8 mouse cellular contexts compared by ENCODE assay signal in genomic region chr7:101379732-101380131, GRCm38 (mm10). TPM values are rescaled to one million over a fixed set of nuclear protein-coding genes. Genes with fewer than 3 reads are reported as not detected.
A peak's percentile ranks its signal among the peaks of the same experiment; 100 is the strongest.
DNase-seq lines count a peak whose midpoint lies in the region; ATAC-seq and TF ChIP-seq lines count a peak whose summit lies in the region.

No protein-coding gene starts in this region.

- TF ChIP-seq EP300 in liver, postnatal 0 days (IDR thresholded peaks at IDR 0.05; ENCODE audit: low read depth) = no peak

- H3K4me2 ChIP-seq in kidney, postnatal 0 days (ENCODE audit: low read length) = peak overlapping the region; percentile 60; the same call in 1 of the 2 replicates
- peak overlapping the region; percentile 61 for H3K4me2 ChIP-seq in heart, embryonic 15.5 days
- peak overlapping the region; percentile 69 for H3K4me2 ChIP-seq in liver, postnatal 0 days (ENCODE audit: low read depth, low read length)
- H3K4me2 ChIP-seq in hindbrain, embryonic 16.5 days (ENCODE audit: low read length) = no peak overlapping the region

- H3K27ac ChIP-seq in kidney, postnatal 0 days = peak overlapping the region; percentile 75; the same call in 1 of the 2 replicates
- peak overlapping the region; percentile 45 for H3K27ac ChIP-seq in brown adipose tissue, adult 24 weeks (replicated peaks; ENCODE audit: low read depth, low read length)
- H3K27ac ChIP-seq in heart, embryonic 15.5 days = peak overlapping the region; percentile 79; the same call in 1 of the 2 replicates
- peak overlapping the region; percentile 95 for H3K27ac ChIP-seq in liver, postnatal 0 days (ENCODE audit: low read depth)
- H3K27ac ChIP-seq in hindbrain, embryonic 16.5 days (ENCODE audit: low read depth, low read length) = no peak overlapping the region

- H3K4me3 ChIP-seq in kidney, postnatal 0 days (replicated peaks; ENCODE audit: low read depth, low read length) = no peak overlapping the region
- H3K4me3 ChIP-seq in brown adipose tissue, adult 24 weeks (ENCODE audit: insufficient read depth, low read depth, low read length) = no peak overlapping the region
- H3K4me3 ChIP-seq in heart, embryonic 15.5 days = no peak overlapping the region
- peak overlapping the region; percentile 41; the same call in 1 of the 2 replicates for H3K4me3 ChIP-seq in liver, postnatal 0 days (ENCODE audit: low read depth, low read length)
- no peak overlapping the region for H3K4me3 ChIP-seq in hindbrain, embryonic 16.5 days (ENCODE audit: low read length)

- 46% methylated on average over 2 of the region's 2 CpGs for whole genome bisulfite sequencing in kidney, postnatal 0 days
- WGBS in heart, embryonic 15.5 days = 49% methylated on average over 2 of the region's 2 CpGs
- WGBS in liver, postnatal 0 days (ENCODE audit: insufficient replicate concordance) = 41% methylated on average over 2 of the region's 2 CpGs
- WGBS in hindbrain, embryonic 16.5 days = 83% methylated on average over 2 of the region's 2 CpGs

- no peaks in the 10 kb centered on the region for H3K27me3 ChIP-seq in kidney, postnatal 0 days (ENCODE audit: insufficient read depth, low read length)
- H3K27me3 ChIP-seq in heart, embryonic 15.5 days = no peaks in the 10 kb centered on the region
- no peaks in the 10 kb centered on the region for H3K27me3 ChIP-seq in liver, postnatal 0 days (ENCODE audit: insufficient read depth, low read length)
- no peaks in the 10 kb centered on the region for H3K27me3 ChIP-seq in hindbrain, embryonic 16.5 days (replicated peaks; ENCODE audit: control insufficient read depth, insufficient read depth, low read length)

- peaks cover 30% of the 10 kb centered on the region for H3K4me1 ChIP-seq in kidney, postnatal 0 days (replicated peaks; ENCODE audit: insufficient read depth, low read length)
- peaks cover 19% of the 10 kb centered on the region for H3K4me1 ChIP-seq in brown adipose tissue, adult 24 weeks (ENCODE audit: control insufficient read depth, insufficient read depth, insufficient read length, low read length)
- peaks cover 33% of the 10 kb centered on the region for H3K4me1 ChIP-seq in heart, embryonic 15.5 days (replicated peaks)
- H3K4me1 ChIP-seq in liver, postnatal 0 days (ENCODE audit: insufficient read depth) = peaks cover 40% of the 10 kb centered on the region
- peaks cover 5% of the 10 kb centered on the region for H3K4me1 ChIP-seq in hindbrain, embryonic 16.5 days (ENCODE audit: control insufficient read depth, insufficient read depth, low read depth, low read length)

- peak overlapping the region; percentile 59; the same call in 1 of the 2 replicates for H3K9ac ChIP-seq in kidney, postnatal 0 days (ENCODE audit: low read depth, low read length)
- H3K9ac ChIP-seq in heart, embryonic 15.5 days = no peak overlapping the region
- H3K9ac ChIP-seq in liver, postnatal 0 days (replicated peaks) = peak overlapping the region; percentile 66
- H3K9ac ChIP-seq in hindbrain, embryonic 16.5 days (ENCODE audit: low read depth, low read length) = no peak overlapping the region

- TF ChIP-seq CTCF in kidney, postnatal 0 days (IDR thresholded peaks at IDR 0.05; ENCODE audit: low read depth) = no peak
- TF ChIP-seq CTCF in liver, postnatal 0 days (IDR thresholded peaks at IDR 0.05; ENCODE audit: low read depth) = no peak

- H3K36me3 ChIP-seq in kidney, postnatal 0 days (ENCODE audit: insufficient read depth, low read length) = no peaks in the 10 kb centered on the region
- H3K36me3 ChIP-seq in heart, embryonic 15.5 days = no peaks in the 10 kb centered on the region
- peaks cover 12% of the 10 kb centered on the region for H3K36me3 ChIP-seq in liver, postnatal 0 days (replicated peaks; ENCODE audit: insufficient read depth, low read length)
- H3K36me3 ChIP-seq in hindbrain, embryonic 16.5 days (ENCODE audit: control insufficient read depth, insufficient read depth, low read length) = no peaks in the 10 kb centered on the region

- peak; percentile 16 for DNase-seq in kidney, postnatal 0 days (ENCODE audit: low spot score)
- no peak for DNase-seq in kidney, adult 18-20 months
- no peak for DNase-seq in liver, postnatal 0 days
- no peak for DNase-seq in cerebellum, postnatal 10 days

- no peaks in the 10 kb centered on the region for H3K9me3 ChIP-seq in kidney, postnatal 0 days (replicated peaks; ENCODE audit: low read length)
- no peaks in the 10 kb centered on the region for H3K9me3 ChIP-seq in heart, embryonic 15.5 days (replicated peaks)
- no peaks in the 10 kb centered on the region for H3K9me3 ChIP-seq in liver, postnatal 0 days (ENCODE audit: low read length)
- no peaks in the 10 kb centered on the region for H3K9me3 ChIP-seq in hindbrain, embryonic 16.5 days (ENCODE audit: control insufficient read depth, low read length)

- no peak for ATAC-seq in kidney, postnatal 0 days (replicated peaks; ENCODE audit: low FRiP score, low read depth)
- no peak for ATAC-seq in heart, embryonic 15.5 days (replicated peaks; ENCODE audit: insufficient number of reproducible peaks, insufficient read depth, low FRiP score, low read depth)
- ATAC-seq in liver, postnatal 0 days = no peak
- ATAC-seq in activated CD4-positive, CD25-positive, alpha-beta regulatory T cell, adult 4 months = no peak
- ATAC-seq in hindbrain, embryonic 16.5 days = no peak

RNA-seq across cellular contexts. Expression of gene Gm45837, which starts 31.0 kb away (rescaled TPM):
- 4.5 and 5.3 TPM in 2 replicates for polyA plus RNA-seq in kidney, postnatal 0 days (2015; fragmentation: Nextera tagmentation; extraction: Ambion mirVana)
- 16.1 TPM in 1 of 2 replicates, not detected in the other for polyA plus RNA-seq in brown adipose tissue, adult 24 weeks (2012; ENCODE audit: insufficient read depth, insufficient read length, missing spikeins)
- not detected in 2 replicates for polyA plus RNA-seq in heart, embryonic 15.5 days (2015; fragmentation: Nextera tagmentation; extraction: Ambion mirVana)
- polyA plus RNA-seq in liver, postnatal 0 days (2015; fragmentation: Nextera tagmentation; extraction: Ambion mirVana) = not detected in 2 replicates
- 10 to 100 TPM; 15.9 to 22.1 TPM for polyA plus RNA-seq in activated CD4-positive, CD25-positive, alpha-beta regulatory T cell, adult 4 months (2017; shearing (Covaris generic))
- 0.61 TPM in 1 of 2 replicates, not detected in the other for polyA plus RNA-seq in hindbrain, embryonic 16.5 days (2015; fragmentation: Nextera tagmentation; extraction: Ambion mirVana)

RNA-seq across cellular contexts. Expression of gene Arap1, which starts 31.9 kb away (rescaled TPM):
- polyA plus RNA-seq in kidney, postnatal 0 days (2015; fragmentation: Nextera tagmentation; extraction: Ambion mirVana) = 65.8 and 70.4 TPM in 2 replicates
- 23.3 and 25.6 TPM in 2 replicates for polyA plus RNA-seq in brown adipose tissue, adult 24 weeks (2012; ENCODE audit: insufficient read depth, insufficient read length, missing spikeins)
- polyA plus RNA-seq in heart, embryonic 15.5 days (2015; fragmentation: Nextera tagmentation; extraction: Ambion mirVana) = 23.5 and 38.4 TPM in 2 replicates
- 16.0 and 18.1 TPM in 2 replicates for polyA plus RNA-seq in liver, postnatal 0 days (2015; fragmentation: Nextera tagmentation; extraction: Ambion mirVana)
- 10 to 100 TPM; 27.1 to 51.2 TPM for polyA plus RNA-seq in activated CD4-positive, CD25-positive, alpha-beta regulatory T cell, adult 4 months (2017; shearing (Covaris generic))
- polyA plus RNA-seq in hindbrain, embryonic 16.5 days (2015; fragmentation: Nextera tagmentation; extraction: Ambion mirVana) = 12.8 and 13.8 TPM in 2 replicates

RNA-seq across cellular contexts. Expression of gene Pde2a, which starts 41.8 kb away (rescaled TPM):
- polyA plus RNA-seq in kidney, postnatal 0 days (2015; fragmentation: Nextera tagmentation; extraction: Ambion mirVana) = 21.0 and 22.1 TPM in 2 replicates
- 2.6 and 12.2 TPM in 2 replicates for polyA plus RNA-seq in brown adipose tissue, adult 24 weeks (2012; ENCODE audit: insufficient read depth, insufficient read length, missing spikeins)
- polyA plus RNA-seq in heart, embryonic 15.5 days (2015; fragmentation: Nextera tagmentation; extraction: Ambion mirVana) = 16.3 and 21.9 TPM in 2 replicates
- 14.8 and 15.8 TPM in 2 replicates for polyA plus RNA-seq in liver, postnatal 0 days (2015; fragmentation: Nextera tagmentation; extraction: Ambion mirVana)
- polyA plus RNA-seq in activated CD4-positive, CD25-positive, alpha-beta regulatory T cell, adult 4 months (2017; shearing (Covaris generic)) = 10 to 100 TPM; 13.4 to 18.5 TPM
- 33.5 and 41.6 TPM in 2 replicates for polyA plus RNA-seq in hindbrain, embryonic 16.5 days (2015; fragmentation: Nextera tagmentation; extraction: Ambion mirVana)

Comparison
In these comparisons a context has a peak if more than half of its experiments do, and no peak if none do; other contexts are left out.
1. H3K9ac ChIP-seq: peak in kidney, postnatal 0 days (single experiment) and liver, postnatal 0 days (single experiment); none in heart, embryonic 15.5 days (single experiment) and hindbrain, embryonic 16.5 days (single experiment).